Mouse (Mus musculus): ENCODE measurements around the gene Ackr4. TPM values are rescaled to one million over a fixed set of nuclear protein-coding genes. Genes with fewer than 3 reads are reported as not detected.

The Ackr4 gene
- polyA plus RNA-seq, 1 experiment: 0.14 TPM

GRCm38 (mm10) chr9:104108571-104109143 is 18.1 kb downstream of the Ackr4 start:
- H3ac ChIP-seq (ENCODE audit: control insufficient read depth, insufficient read length, low read depth): no peak overlapping the region
- TF ChIP-seq FOSL1 (IDR thresholded peaks at IDR 0.05; ENCODE audit: insufficient read depth, low read length, poor library complexity, severe bottlenecking) (no peak), CTCF (IDR thresholded peaks at IDR 0.05; ENCODE audit: control insufficient read depth, insufficient read depth, insufficient read length) (no peak), MYOD1 (IDR thresholded peaks at IDR 0.05; ENCODE audit: control insufficient read depth, insufficient read length, low read depth) (no peak), USF1 (IDR thresholded peaks at IDR 0.05; ENCODE audit: low read depth) (no peak), MYOG (IDR thresholded peaks at IDR 0.05; ENCODE audit: control insufficient read depth, extremely low read depth, insufficient read length) (no peak)
- no peaks in the 10 kb centered on the region for H3K36me3 ChIP-seq (ENCODE audit: control insufficient read depth, insufficient read depth)
- no peaks in the 10 kb centered on the region for H3K79me2 ChIP-seq (ENCODE audit: control insufficient read depth, insufficient read depth)
- no peaks in the 10 kb centered on the region for H3K79me3 ChIP-seq (ENCODE audit: low read depth)
- no peak overlapping the region for H3K4me3 ChIP-seq (ENCODE audit: insufficient read depth, poor library complexity, severe bottlenecking)
- no peaks in the 10 kb centered on the region for H3K27me3 ChIP-seq (ENCODE audit: control insufficient read depth, insufficient read depth, insufficient read length)

GRCm38 (mm10) chr9:104107482-104107881 is 19.3 kb downstream of the Ackr4 start:
- no peak overlapping the region for H3K4me3 ChIP-seq (ENCODE audit: insufficient read depth, poor library complexity, severe bottlenecking)
- TF ChIP-seq CEBPB (IDR thresholded peaks at IDR 0.05; ENCODE audit: low read depth): no peak
- no peak for TF ChIP-seq USF1 (IDR thresholded peaks at IDR 0.05; ENCODE audit: low read depth)
- TF ChIP-seq MAX (IDR thresholded peaks at IDR 0.05): no peak
- no peak for TF ChIP-seq FOSL1 (IDR thresholded peaks at IDR 0.05; ENCODE audit: insufficient read depth, low read length, poor library complexity, severe bottlenecking)
- no peak for TF ChIP-seq CTCF (IDR thresholded peaks at IDR 0.05; ENCODE audit: control insufficient read depth, insufficient read depth, insufficient read length)
- no peak for TF ChIP-seq MYOD1 (IDR thresholded peaks at IDR 0.05; ENCODE audit: control insufficient read depth, insufficient read length, low read depth)
- no peak for TF ChIP-seq MYOG (IDR thresholded peaks at IDR 0.05; ENCODE audit: control insufficient read depth, extremely low read depth, insufficient read length)
- no peaks in the 10 kb centered on the region for H3K27me3 ChIP-seq (ENCODE audit: control insufficient read depth, insufficient read depth, insufficient read length)
- H3ac ChIP-seq (ENCODE audit: control insufficient read depth, insufficient read length, low read depth): no peak overlapping the region
- no peaks in the 10 kb centered on the region for H3K36me3 ChIP-seq (ENCODE audit: control insufficient read depth, insufficient read depth)
- H3K79me3 ChIP-seq (ENCODE audit: low read depth): no peaks in the 10 kb centered on the region
- H3K79me2 ChIP-seq (ENCODE audit: control insufficient read depth, insufficient read depth): no peaks in the 10 kb centered on the region

GRCm38 (mm10) chr9:104106930-104107329 is 19.8 kb downstream of the Ackr4 start:
- Histone ChIP-seq H3K79me3 (ENCODE audit: low read depth) (no peaks in the 10 kb centered on the region), H3K4me3 (ENCODE audit: insufficient read depth, poor library complexity, severe bottlenecking) (no peak overlapping the region), H3K27me3 (ENCODE audit: control insufficient read depth, insufficient read depth, insufficient read length) (no peaks in the 10 kb centered on the region), H3ac (ENCODE audit: control insufficient read depth, insufficient read length, low read depth) (no peak overlapping the region), H3K79me2 (ENCODE audit: control insufficient read depth, insufficient read depth) (no peaks in the 10 kb centered on the region), H3K36me3 (ENCODE audit: control insufficient read depth, insufficient read depth) (no peaks in the 10 kb centered on the region)
- no peak for TF ChIP-seq CEBPB (IDR thresholded peaks at IDR 0.05; ENCODE audit: low read depth)
- no peak for TF ChIP-seq MAX (IDR thresholded peaks at IDR 0.05)
- TF ChIP-seq MYOD1 (IDR thresholded peaks at IDR 0.05; ENCODE audit: control insufficient read depth, insufficient read length, low read depth): no peak
- TF ChIP-seq CTCF (IDR thresholded peaks at IDR 0.05; ENCODE audit: control insufficient read depth, insufficient read depth, insufficient read length): no peak
- no peak for TF ChIP-seq MYOG (IDR thresholded peaks at IDR 0.05; ENCODE audit: control insufficient read depth, extremely low read depth, insufficient read length)
- no peak for TF ChIP-seq USF1 (IDR thresholded peaks at IDR 0.05; ENCODE audit: low read depth)

GRCm38 (mm10) chr9:104104986-104105385 is 21.7 kb downstream of the Ackr4 start:
- Histone ChIP-seq H3K79me3 (ENCODE audit: low read depth) (no peaks in the 10 kb centered on the region), H3K4me3 (ENCODE audit: insufficient read depth, poor library complexity, severe bottlenecking) (no peak overlapping the region), H3K79me2 (ENCODE audit: control insufficient read depth, insufficient read depth) (no peaks in the 10 kb centered on the region), H3K27me3 (ENCODE audit: control insufficient read depth, insufficient read depth, insufficient read length) (no peaks in the 10 kb centered on the region), H3K36me3 (ENCODE audit: control insufficient read depth, insufficient read depth) (no peaks in the 10 kb centered on the region), H3ac (ENCODE audit: control insufficient read depth, insufficient read length, low read depth) (no peak overlapping the region)
- no peak for TF ChIP-seq MYOG (IDR thresholded peaks at IDR 0.05; ENCODE audit: control insufficient read depth, extremely low read depth, insufficient read length)
- no peak for TF ChIP-seq CEBPB (IDR thresholded peaks at IDR 0.05; ENCODE audit: low read depth)
- no peak for TF ChIP-seq MAX (IDR thresholded peaks at IDR 0.05)
- TF ChIP-seq CTCF (IDR thresholded peaks at IDR 0.05; ENCODE audit: control insufficient read depth, insufficient read depth, insufficient read length): no peak
- no peak for TF ChIP-seq FOSL1 (IDR thresholded peaks at IDR 0.05; ENCODE audit: insufficient read depth, low read length, poor library complexity, severe bottlenecking)
- TF ChIP-seq USF1 (IDR thresholded peaks at IDR 0.05; ENCODE audit: low read depth): no peak
- no peak for TF ChIP-seq MYOD1 (IDR thresholded peaks at IDR 0.05; ENCODE audit: control insufficient read depth, insufficient read length, low read depth)

- H3K4me3 ChIP-seq (ENCODE audit: insufficient read depth, poor library complexity, severe bottlenecking): no peak overlapping the region
- TF ChIP-seq FOSL1 (IDR thresholded peaks at IDR 0.05; ENCODE audit: insufficient read depth, low read length, poor library complexity, severe bottlenecking) (no peak), MAX (IDR thresholded peaks at IDR 0.05) (no peak), CEBPB (IDR thresholded peaks at IDR 0.05; ENCODE audit: low read depth) (no peak), USF1 (IDR thresholded peaks at IDR 0.05; ENCODE audit: low read depth) (no peak)
- no peaks in the 10 kb centered on the region for H3K36me3 ChIP-seq (ENCODE audit: control insufficient read depth, insufficient read depth)
- no peaks in the 10 kb centered on the region for H3K27me3 ChIP-seq (ENCODE audit: control insufficient read depth, insufficient read depth, insufficient read length)
- H3K79me2 ChIP-seq (ENCODE audit: control insufficient read depth, insufficient read depth): no peaks in the 10 kb centered on the region
- H3ac ChIP-seq (ENCODE audit: control insufficient read depth, insufficient read length, low read depth): no peak overlapping the region
- no peaks in the 10 kb centered on the region for H3K79me3 ChIP-seq (ENCODE audit: low read depth)
Measured at GRCm38 (mm10) chr9:104102901-104103300, 23.8 kb downstream of the Ackr4 start.

DNA sequence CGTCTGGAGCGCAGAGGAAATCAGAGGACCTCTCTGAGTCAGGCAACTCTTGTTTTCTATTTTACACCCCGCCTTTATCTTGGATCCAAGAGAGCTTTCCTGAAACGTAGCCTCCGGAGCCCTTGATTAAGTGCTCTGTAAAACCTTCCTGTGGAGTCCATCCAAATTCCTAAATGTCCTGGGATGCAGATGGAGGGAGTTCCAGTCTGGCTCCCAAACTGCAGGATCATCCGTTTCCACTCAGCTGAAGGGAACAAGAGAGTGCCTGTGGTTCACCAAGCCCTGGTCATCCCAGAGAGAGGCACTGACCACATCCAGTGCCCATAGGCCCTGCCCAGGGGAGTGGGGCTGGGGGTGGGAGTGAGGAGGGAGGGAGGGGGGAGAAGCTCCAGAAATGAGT is 24.4 kb downstream of the Ackr4 start:
- no peaks in the 10 kb centered on the region for H3K79me3 ChIP-seq (ENCODE audit: low read depth)
- H3ac ChIP-seq (ENCODE audit: control insufficient read depth, insufficient read length, low read depth): no peak overlapping the region
- TF ChIP-seq MYOG (IDR thresholded peaks at IDR 0.05; ENCODE audit: control insufficient read depth, extremely low read depth, insufficient read length): no peak
- no peak for TF ChIP-seq MAX (IDR thresholded peaks at IDR 0.05)
- TF ChIP-seq MYOD1 (IDR thresholded peaks at IDR 0.05; ENCODE audit: control insufficient read depth, insufficient read length, low read depth): no peak
- no peak for TF ChIP-seq CEBPB (IDR thresholded peaks at IDR 0.05; ENCODE audit: low read depth)
- no peak for TF ChIP-seq CTCF (IDR thresholded peaks at IDR 0.05; ENCODE audit: control insufficient read depth, insufficient read depth, insufficient read length)
- TF ChIP-seq FOSL1 (IDR thresholded peaks at IDR 0.05; ENCODE audit: insufficient read depth, low read length, poor library complexity, severe bottlenecking): no peak
- no peak for TF ChIP-seq USF1 (IDR thresholded peaks at IDR 0.05; ENCODE audit: low read depth)

More for the DNA sequence above, 24.4 kb downstream of the Ackr4 start:
- H3K4me3 ChIP-seq (ENCODE audit: insufficient read depth, poor library complexity, severe bottlenecking): no peak overlapping the region
- H3K79me2 ChIP-seq (ENCODE audit: control insufficient read depth, insufficient read depth): no peaks in the 10 kb centered on the region
- no peaks in the 10 kb centered on the region for H3K36me3 ChIP-seq (ENCODE audit: control insufficient read depth, insufficient read depth)
- no peaks in the 10 kb centered on the region for H3K27me3 ChIP-seq (ENCODE audit: control insufficient read depth, insufficient read depth, insufficient read length)
